Mouse (Mus musculus) heart, embryonic 12.5 days (tissue): ENCODE results near the gene Tmem263. TPM values are rescaled to one million over a fixed set of nuclear protein-coding genes. Genes with fewer than 3 reads are reported as not detected.

Source experiments
- ATAC-seq: fragments of 200-750 bp; cut with Nextera tagmentation; 2 replicates; pipeline ENCODE4 v1.8.0; 2017; ENCODE audit warnings: moderate TSS enrichment, moderate library complexity; ENCODE audit not compliant: insufficient number of reproducible peaks, low FRiP score
- H3K27ac ChIP-seq: fragments of 300-500 bp; sonication (generic); 2 replicates; pipeline ENCODE4 v1.5.1; 2016; ENCODE audit warnings: mild to moderate bottlenecking, moderate library complexity; ENCODE audit not compliant: poor library complexity, severe bottlenecking
- H3K27me3 ChIP-seq: fragments of 300-500 bp; sonication (generic); replicated peaks from 2 replicates; pipeline ENCODE4 v1.6.1; 2016; ENCODE audit warnings: mild to moderate bottlenecking, moderate library complexity
- H3K36me3 ChIP-seq: fragments of 300-500 bp; sonication (generic); 2 replicates; pipeline ENCODE4 v1.6.1; 2016; ENCODE audit warnings: mild to moderate bottlenecking, moderate library complexity
- H3K4me1 ChIP-seq: fragments of 300-500 bp; sonication (generic); replicated peaks from 2 replicates; pipeline ENCODE4 v1.6.1; 2016; ENCODE audit warnings: mild to moderate bottlenecking
- H3K4me2 ChIP-seq: fragments of 300-500 bp; sonication (generic); 2 replicates; pipeline ENCODE4 v1.6.1; 2016; ENCODE audit warnings: mild to moderate bottlenecking, moderate library complexity
- H3K4me3 ChIP-seq: fragments of 300-500 bp; sonication (generic); 2 replicates; pipeline ENCODE4 v1.5.1; 2016; ENCODE audit warnings: mild to moderate bottlenecking
- H3K9ac ChIP-seq: fragments of 300-500 bp; sonication (generic); 2 replicates; pipeline ENCODE4 v1.6.1; 2016; ENCODE audit warnings: mild to moderate bottlenecking, moderate library complexity
- H3K9me3 ChIP-seq: fragments of 300-500 bp; sonication (generic); replicated peaks from 2 replicates; pipeline ENCODE4 v1.6.1; 2016; ENCODE audit warnings: mild to moderate bottlenecking, moderate library complexity
- WGBS: fragments of 180-500 bp; shearing (Covaris S2); methylation state at CpG from one replicate; pipeline ENCODE4 v1.1.7; 2016; 5-methylcytosine and 5-hydroxymethylcytosine counted together
- polyA plus RNA-seq: library from polyadenylated mRNA; unstranded; fragments of >200 nt; fragmentation: Nextera tagmentation; extraction: Ambion mirVana; gene quantifications from 2 replicates; pipeline ENCODE4 v1.2.1, GENCODE M21; 2016

Gene Tmem263
- polyA plus RNA-seq, 1 experiment from 2014 or later, result 65.6 TPM

- Histone ChIP-seq H3K27me3 (no peaks in the 10 kb centered on the region), H3K9ac (no peak overlapping the region), H3K4me3 (no peak overlapping the region), H3K9me3 (no peaks in the 10 kb centered on the region; the same call in 1 of the 2 replicates), H3K4me1 (no peaks in the 10 kb centered on the region), H3K36me3 (peaks cover 30% of the 10 kb centered on the region), H3K27ac (no peak overlapping the region), H3K4me2 (no peak overlapping the region)
- ATAC-seq, result no peak
- 61% methylated on average over 9 of the region's 9 CpGs for WGBS
These were observed 39.0 kb downstream of the Tmem263 start for GRCm38 (mm10) chr10:85141465-85141864.

GRCm38 (mm10) chr10:85146282-85146681 is 43.9 kb downstream of the Tmem263 start:
- no peak for ATAC-seq
- no peak overlapping the region for H3K9ac ChIP-seq
- H3K36me3 ChIP-seq, result peaks cover 47% of the 10 kb centered on the region
- H3K27ac ChIP-seq, result no peak overlapping the region
- H3K27me3 ChIP-seq, result no peaks in the 10 kb centered on the region
- no peaks in the 10 kb centered on the region for H3K4me1 ChIP-seq
- no peak overlapping the region for H3K4me3 ChIP-seq
- H3K4me2 ChIP-seq, result no peak overlapping the region
- H3K9me3 ChIP-seq, result no peaks in the 10 kb centered on the region; the same call in 1 of the 2 replicates
- 86% methylated on average over 14 of the region's 14 CpGs for WGBS

DNA sequence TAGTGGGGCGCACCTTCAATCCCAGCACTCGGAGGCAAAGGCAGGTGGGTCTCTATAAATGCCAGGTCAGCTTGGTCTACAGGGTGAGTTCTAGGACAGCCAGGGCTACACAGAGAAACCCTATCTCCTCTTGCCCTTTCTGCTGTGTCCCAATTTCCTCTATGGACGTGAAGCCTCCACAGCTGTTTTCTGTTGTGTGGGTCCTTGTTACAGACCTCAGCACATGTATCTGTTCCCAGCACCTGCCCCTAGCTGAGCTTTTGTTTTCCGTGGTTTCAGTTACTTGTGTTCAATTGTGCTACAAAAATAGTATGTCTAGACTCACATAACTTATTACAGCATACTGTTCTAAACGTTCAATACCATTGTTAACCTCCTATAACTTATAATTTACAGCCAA is 46.8 kb downstream of the Tmem263 start:
- Histone ChIP-seq H3K4me3 (no peak overlapping the region), H3K4me1 (no peaks in the 10 kb centered on the region), H3K27me3 (no peaks in the 10 kb centered on the region), H3K4me2 (no peak overlapping the region), H3K27ac (no peak overlapping the region), H3K36me3 (peaks cover 32% of the 10 kb centered on the region), H3K9ac (no peak overlapping the region), H3K9me3 (no peaks in the 10 kb centered on the region; the same call in 1 of the 2 replicates)
- no peak for ATAC-seq
- WGBS, result 81% methylated on average over 5 of the region's 5 CpGs

GRCm38 (mm10) chr10:85154195-85154594 is 51.8 kb downstream of the Tmem263 start:
- no peaks in the 10 kb centered on the region for H3K4me1 ChIP-seq
- H3K36me3 ChIP-seq, result peaks cover 6% of the 10 kb centered on the region
- no peak overlapping the region for H3K9ac ChIP-seq
- H3K27me3 ChIP-seq, result no peaks in the 10 kb centered on the region
- no peak overlapping the region for H3K4me3 ChIP-seq
- no peak for ATAC-seq
- H3K9me3 ChIP-seq, result no peaks in the 10 kb centered on the region
- H3K4me2 ChIP-seq, result no peak overlapping the region
- WGBS, result 16% methylated on average over 2 of the region's 2 CpGs
- H3K27ac ChIP-seq, result no peak overlapping the region

GRCm38 (mm10) chr10:85157451-85157850 is 55.0 kb downstream of the Tmem263 start:
- Histone ChIP-seq H3K9ac (no peak overlapping the region), H3K4me1 (no peaks in the 10 kb centered on the region), H3K27ac (no peak overlapping the region), H3K4me2 (no peak overlapping the region), H3K36me3 (no peaks in the 10 kb centered on the region), H3K9me3 (no peaks in the 10 kb centered on the region), H3K27me3 (no peaks in the 10 kb centered on the region), H3K4me3 (no peak overlapping the region)
- ATAC-seq, result no peak
- WGBS, result 85% methylated on average over 7 of the region's 7 CpGs

- no peak overlapping the region for H3K27ac ChIP-seq
- H3K9ac ChIP-seq, result no peak overlapping the region
- ATAC-seq, result no peak
These were observed 57.7 kb downstream of the Tmem263 start for GRCm38 (mm10) chr10:85159989-85160619.

DNA sequence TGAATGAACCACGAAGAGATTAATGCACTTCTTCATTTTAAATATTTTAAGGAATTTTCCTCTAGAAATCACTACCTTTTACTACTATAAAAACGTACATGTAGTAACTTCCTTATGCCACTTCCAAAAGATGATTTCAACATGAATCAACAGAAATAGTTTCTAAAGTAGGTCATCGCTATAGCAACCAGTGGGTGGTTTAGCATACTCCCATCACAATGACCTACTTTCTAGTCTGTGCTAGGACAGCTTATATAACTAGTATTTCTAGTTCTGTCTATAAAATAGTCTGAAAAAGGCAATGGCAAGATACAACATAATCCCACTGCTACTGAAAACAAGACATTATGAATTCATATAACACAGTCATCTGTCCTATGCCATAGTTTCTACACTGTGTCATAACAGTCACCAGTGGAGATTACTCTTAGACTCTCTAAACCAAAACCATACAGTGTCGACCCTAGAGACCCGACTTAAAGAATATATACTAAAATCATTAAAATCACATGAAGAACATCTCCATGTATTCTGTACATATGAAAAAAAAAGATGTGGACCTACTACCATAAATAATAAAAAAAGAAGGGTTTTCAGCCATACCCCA is 59.4 kb downstream of the Tmem263 start:
- 77% methylated on average over 5 of the region's 5 CpGs for WGBS
- no peak overlapping the region for H3K4me2 ChIP-seq
- no peak overlapping the region for H3K4me3 ChIP-seq
- H3K36me3 ChIP-seq, result no peaks in the 10 kb centered on the region
- H3K4me1 ChIP-seq, result no peaks in the 10 kb centered on the region
- no peak overlapping the region for H3K27ac ChIP-seq
- H3K9me3 ChIP-seq, result no peaks in the 10 kb centered on the region
- no peak overlapping the region for H3K9ac ChIP-seq
- H3K27me3 ChIP-seq, result no peaks in the 10 kb centered on the region
- ATAC-seq, result no peak

More at GRCm38 (mm10) chr10:85159989-85160619, 57.7 kb downstream of the Tmem263 start:
- H3K9me3 ChIP-seq, result no peaks in the 10 kb centered on the region
- no peak overlapping the region for H3K4me3 ChIP-seq
- no peaks in the 10 kb centered on the region for H3K27me3 ChIP-seq
- H3K4me2 ChIP-seq, result no peak overlapping the region
- H3K36me3 ChIP-seq, result no peaks in the 10 kb centered on the region
- 46% methylated on average over 1 of the region's 1 CpGs for WGBS
- H3K4me1 ChIP-seq, result no peaks in the 10 kb centered on the region

DNA sequence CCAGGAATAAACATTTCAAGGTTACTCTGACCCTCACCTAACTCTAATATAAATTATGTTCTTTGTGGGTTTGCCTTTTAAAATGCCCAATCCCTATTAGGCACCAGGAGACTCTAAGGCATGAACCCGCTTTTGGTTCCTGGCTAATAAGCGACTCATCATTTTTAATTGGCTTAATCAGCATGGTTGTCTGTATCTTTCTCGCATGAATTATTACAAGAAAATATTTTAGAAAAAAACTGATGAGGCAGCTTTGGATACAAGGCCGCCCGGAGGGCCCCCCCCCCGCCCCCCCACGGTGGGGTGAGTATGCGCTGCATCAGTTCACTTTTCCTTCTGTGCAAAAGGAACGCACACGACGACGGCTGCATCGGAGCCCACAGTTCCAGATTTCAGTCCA is 62.4 kb downstream of the Tmem263 start:
- ATAC-seq, result no peak
- Histone ChIP-seq H3K4me1 (0 out of 2 replicates have a peak, but pooled peaks cover 3% of the 10 kb centered on the region), H3K4me3 (no peak overlapping the region), H3K27me3 (no peaks in the 10 kb centered on the region), H3K4me2 (no peak overlapping the region), H3K9ac (no peak overlapping the region), H3K9me3 (no peaks in the 10 kb centered on the region), H3K27ac (no peak overlapping the region), H3K36me3 (no peaks in the 10 kb centered on the region)
- WGBS, result 93% methylated on average over 13 of the region's 13 CpGs

- no peaks in the 10 kb centered on the region for H3K9me3 ChIP-seq
- H3K27me3 ChIP-seq, result no peaks in the 10 kb centered on the region
- H3K36me3 ChIP-seq, result no peaks in the 10 kb centered on the region
- H3K9ac ChIP-seq, result no peak overlapping the region
- 0 out of 2 replicates have a peak, but pooled peaks cover 3% of the 10 kb centered on the region for H3K4me1 ChIP-seq
- H3K4me3 ChIP-seq, result no peak overlapping the region
- no peak overlapping the region for H3K27ac ChIP-seq
- 78% methylated on average over 5 of the region's 5 CpGs for WGBS
- H3K4me2 ChIP-seq, result no peak overlapping the region
- no peak for ATAC-seq
These were observed 62.9 kb downstream of the Tmem263 start for GRCm38 (mm10) chr10:85165306-85165705.

Other genes with a start within 250 kb of the Tmem263 start
- gene Ric8b, start 185.0 kb upstream of the Tmem263 start, polyA plus RNA-seq, result 20.7 and 20.8 TPM in 2 replicates
- 1.3 and 1.8 TPM in 2 replicates for gene Fhl4, start 132 bp upstream of the Tmem263 start, polyA plus RNA-seq
- 13.0 and 14.3 TPM in 2 replicates for gene Mterf2, start 25.4 kb downstream of the Tmem263 start, polyA plus RNA-seq
- gene Cry1, start 82.4 kb downstream of the Tmem263 start, polyA plus RNA-seq, result 20.5 and 20.8 TPM in 2 replicates